Mouse (Mus musculus) WW6 (cell line): ENCODE data around the gene Fam196b.

Experiments
- DNase-seq: peaks from one replicate; pipeline ENCODE4 v3.0.0-alpha.2; 2013; ENCODE audit warnings: low read depth, low spot score

The Fam196b gene

GRCm38 (mm10) chr11:34314534-34315379, at the start of gene Fam196b:
Gene Fam196b, plus strand, starts transcription at chr11:34314822.
- peak; percentile 20 for DNase-seq

GRCm38 (mm10) chr11:34272016-34272415, 42.6 kb upstream of the Fam196b start:
- DNase-seq: no peak

- DNase-seq: no peak
Observed at GRCm38 (mm10) chr11:34275941-34276340, 38.7 kb upstream of the Fam196b start.

GRCm38 (mm10) chr11:34276363-34277046, 38.1 kb upstream of the Fam196b start:
- no peak for DNase-seq

- DNase-seq: no peak
Observed at GRCm38 (mm10) chr11:34277047-34277445, 37.6 kb upstream of the Fam196b start.

GRCm38 (mm10) chr11:34284124-34284808, 30.4 kb upstream of the Fam196b start:
- no peak for DNase-seq

- DNase-seq: no peak
Observed at GRCm38 (mm10) chr11:34290265-34290664, 24.4 kb upstream of the Fam196b start.

- no peak for DNase-seq
Observed at GRCm38 (mm10) chr11:34290708-34291107, 23.9 kb upstream of the Fam196b start.

- DNase-seq: no peak
Observed at GRCm38 (mm10) chr11:34291304-34291703, 23.3 kb upstream of the Fam196b start.

GRCm38 (mm10) chr11:34297698-34298378, 16.8 kb upstream of the Fam196b start:
- DNase-seq: no peak

GRCm38 (mm10) chr11:34299550-34299949, 15.1 kb upstream of the Fam196b start:
- no peak for DNase-seq

GRCm38 (mm10) chr11:34300064-34300463, 14.6 kb upstream of the Fam196b start:
- DNase-seq: no peak

- DNase-seq: no peak
Observed at GRCm38 (mm10) chr11:34306231-34306630, 8.4 kb upstream of the Fam196b start.

GRCm38 (mm10) chr11:34308731-34309130, 5.9 kb upstream of the Fam196b start:
- no peak for DNase-seq

GRCm38 (mm10) chr11:34309360-34309759, 5.3 kb upstream of the Fam196b start:
- no peak for DNase-seq

GRCm38 (mm10) chr11:34311717-34312116, 2.9 kb upstream of the Fam196b start:
- no peak for DNase-seq

- no peak for DNase-seq
Observed at GRCm38 (mm10) chr11:34312208-34312607, 2.4 kb upstream of the Fam196b start.

GRCm38 (mm10) chr11:34315383-34315782, 761 bp downstream of the Fam196b start:
- DNase-seq: no peak

GRCm38 (mm10) chr11:34316176-34316575, 1.6 kb downstream of the Fam196b start:
- DNase-seq: no peak

GRCm38 (mm10) chr11:34317001-34317400, 2.4 kb downstream of the Fam196b start:
- DNase-seq: no peak

GRCm38 (mm10) chr11:34319282-34319681, 4.7 kb downstream of the Fam196b start:
- no peak for DNase-seq

GRCm38 (mm10) chr11:34323664-34324063, 9.0 kb downstream of the Fam196b start:
- no peak for DNase-seq
